34 mouse cellular contexts compared by ENCODE assay signal in the genomic region with DNA sequence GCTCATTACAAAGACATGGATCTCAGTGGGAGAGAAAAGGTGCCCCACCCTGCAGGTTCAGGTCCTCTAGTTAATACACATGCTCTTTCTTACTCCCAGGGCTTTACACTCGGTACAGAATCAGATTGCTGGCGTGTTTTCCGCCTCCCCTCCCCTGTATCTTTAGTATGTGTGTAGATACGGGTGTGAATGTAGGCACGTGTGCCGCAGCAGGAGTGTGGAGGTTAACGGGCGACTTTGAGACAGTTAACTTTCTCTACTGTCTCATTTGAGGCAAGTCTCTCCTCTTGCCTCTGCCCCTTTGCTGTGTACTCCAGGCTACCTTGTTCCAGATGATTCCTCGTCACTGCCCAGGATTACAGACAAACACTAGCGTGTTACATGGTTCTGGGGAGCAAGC.
"Had no signal": no experiment of that assay in that cellular context is flagged by ENCODE, and none has a peak within 500 bp of the region (broad histone marks: within the 10 kb centered on the region; RNA-seq: fewer than 3 reads in every experiment).

No protein-coding gene starts in this region.

- H3K4me1 ChIP-seq: intestine, embryonic 15.5 days; kidney, embryonic 15.5 days had no signal

- H3K36me3 ChIP-seq: heart, embryonic 10.5 days; heart, embryonic 12.5 days; heart, embryonic 13.5 days; heart, embryonic 15.5 days; hindbrain, embryonic 10.5 days; hindbrain, embryonic 12.5 days; hindbrain, embryonic 13.5 days; hindbrain, embryonic 15.5 days; intestine, embryonic 15.5 days; kidney, embryonic 15.5 days had no signal

- H3K9ac ChIP-seq: heart, embryonic 12.5 days; heart, embryonic 13.5 days; heart, embryonic 15.5 days; hindbrain, embryonic 12.5 days; hindbrain, embryonic 13.5 days; hindbrain, embryonic 14.5 days; hindbrain, embryonic 15.5 days; intestine, embryonic 15.5 days; kidney, embryonic 15.5 days had no signal

- H3K27ac ChIP-seq: heart, embryonic 10.5 days; heart, embryonic 13.5 days; heart, embryonic 15.5 days; hindbrain, embryonic 12.5 days; hindbrain, embryonic 13.5 days; hindbrain, embryonic 14.5 days; hindbrain, embryonic 15.5 days; hindbrain, postnatal 0 days; intestine, embryonic 15.5 days; kidney, embryonic 15.5 days; kidney, postnatal 0 days; layer of hippocampus, adult 2 months had no signal

- ATAC-seq: hindbrain, embryonic 16.5 days; hindbrain, postnatal 0 days; inflammation-experienced regulatory T-cells, adult 6 months; intestine, embryonic 15.5 days; intestine, embryonic 16.5 days; intestine, postnatal 0 days had no signal

- H3K4me2 ChIP-seq: heart, embryonic 11.5 days; heart, embryonic 12.5 days; heart, embryonic 13.5 days; heart, embryonic 15.5 days; hindbrain, embryonic 12.5 days; hindbrain, embryonic 13.5 days; hindbrain, embryonic 14.5 days; hindbrain, embryonic 15.5 days; intestine, embryonic 15.5 days; kidney, embryonic 15.5 days had no signal

- H3K9me3 ChIP-seq: heart, embryonic 10.5 days; heart, embryonic 12.5 days; heart, embryonic 13.5 days; heart, embryonic 15.5 days; hindbrain, embryonic 10.5 days; hindbrain, embryonic 12.5 days; hindbrain, embryonic 13.5 days; hindbrain, embryonic 15.5 days; intestine, embryonic 15.5 days; kidney, embryonic 15.5 days had no signal

- H3K4me3 ChIP-seq: heart, embryonic 10.5 days; heart, embryonic 12.5 days; heart, embryonic 13.5 days; heart, embryonic 15.5 days; hindbrain, embryonic 10.5 days; hindbrain, embryonic 12.5 days; hindbrain, embryonic 13.5 days; hindbrain, embryonic 15.5 days; intestine, embryonic 15.5 days; kidney, embryonic 15.5 days; layer of hippocampus, adult 2 months had no signal

- H3K27me3 ChIP-seq: hindbrain, embryonic 13.5 days; hindbrain, embryonic 15.5 days; intestine, embryonic 15.5 days; kidney, embryonic 15.5 days had no signal

- DNase-seq: heart, postnatal 14 days; heart, postnatal 36 days; heart, postnatal 4 days; kidney, adult 11 months; kidney, adult 18-20 months; kidney, adult 2 months; kidney, adult 8-10 months; kidney, adult 9 months; kidney, postnatal 10 days; kidney, postnatal 14 days; kidney, postnatal 25 days; kidney, postnatal 36 days; kidney, postnatal 4 days; layer of hippocampus, adult 9-11 months; layer of hippocampus, postnatal 36 days had no signal
